Mouse (Mus musculus) lung, embryonic 16.5 days (tissue): Measurements from ENCODE around the gene Traf1. TPM values are rescaled to one million over a fixed set of nuclear protein-coding genes. Genes with fewer than 3 reads are reported as not detected.

Experiments used
- ATAC-seq: fragments of 200-750 bp; cut with Nextera tagmentation; 2 replicates; pipeline ENCODE4 v1.8.0; 2017; ENCODE audit warnings: low read depth, mild to moderate bottlenecking, moderate library complexity
- H3K27ac ChIP-seq: fragments of 300-500 bp; sonication (generic); 2 replicates; pipeline ENCODE4 v1.5.1; 2014; ENCODE audit warnings: mild to moderate bottlenecking, control low read depth, low read length
- H3K27me3 ChIP-seq: fragments of 300-500 bp; sonication (generic); 2 replicates; pipeline ENCODE4 v1.6.1; 2014; ENCODE audit warnings: low read depth, low read length, mixed read lengths; ENCODE audit not compliant: control insufficient read depth, insufficient read depth
- H3K36me3 ChIP-seq: fragments of 300-500 bp; sonication (generic); 2 replicates; pipeline ENCODE4 v1.6.1; 2014; ENCODE audit warnings: low read length; ENCODE audit not compliant: control insufficient read depth, insufficient read depth
- H3K4me1 ChIP-seq: fragments of 300-500 bp; sonication (generic); replicated peaks from 2 replicates; pipeline ENCODE4 v1.6.1; 2014; ENCODE audit warnings: low read length, mixed read lengths; ENCODE audit not compliant: control insufficient read depth, insufficient read depth
- H3K4me2 ChIP-seq: fragments of 300-500 bp; sonication (generic); 2 replicates; pipeline ENCODE4 v1.6.1; 2014; ENCODE audit warnings: low read depth, low read length, control low read depth
- H3K4me3 ChIP-seq: fragments of 300-500 bp; sonication (generic); 2 replicates; pipeline ENCODE4 v1.5.1; 2014; ENCODE audit warnings: mild to moderate bottlenecking, low read length, control low read depth
- H3K9ac ChIP-seq: fragments of 300-500 bp; sonication (generic); 2 replicates; pipeline ENCODE4 v1.6.1; 2014; ENCODE audit warnings: low read length, control low read depth
- H3K9me3 ChIP-seq: fragments of 300-500 bp; sonication (generic); 2 replicates; pipeline ENCODE4 v1.6.1; 2016; ENCODE audit warnings: low read length; ENCODE audit not compliant: control insufficient read depth
- WGBS: fragments of 180-500 bp; shearing (Covaris S2); extraction: QIAGEN DNeasy Blood & Tissue Kit; methylation state at CpG from one replicate; pipeline ENCODE4 v1.1.7; 2014; 5-methylcytosine and 5-hydroxymethylcytosine counted together
- polyA plus RNA-seq: library from polyadenylated mRNA; unstranded; fragments of >200 nt; fragmentation: Nextera tagmentation; extraction: Ambion mirVana; gene quantifications from 2 replicates; pipeline ENCODE4 v1.2.1, GENCODE M21; 2015

The Traf1 gene
- polyA plus RNA-seq, 1 experiment from 2014 or later = 4.7 TPM

- Histone ChIP-seq H3K27ac (no peak overlapping the region), H3K36me3 (no peaks in the 10 kb centered on the region), H3K4me2 (no peak overlapping the region), H3K27me3 (no peaks in the 10 kb centered on the region), H3K9me3 (no peaks in the 10 kb centered on the region), H3K9ac (no peak overlapping the region), H3K4me1 (peaks cover 4% of the 10 kb centered on the region; the same call in 1 of the 2 replicates), H3K4me3 (no peak overlapping the region)
- WGBS = 27% methylated on average over 9 of the region's 9 CpGs
- ATAC-seq = peak; percentile 31
These were observed 8.6 kb upstream of the Traf1 start for GRCm38 (mm10) chr2:34970092-34970750.

DNA sequence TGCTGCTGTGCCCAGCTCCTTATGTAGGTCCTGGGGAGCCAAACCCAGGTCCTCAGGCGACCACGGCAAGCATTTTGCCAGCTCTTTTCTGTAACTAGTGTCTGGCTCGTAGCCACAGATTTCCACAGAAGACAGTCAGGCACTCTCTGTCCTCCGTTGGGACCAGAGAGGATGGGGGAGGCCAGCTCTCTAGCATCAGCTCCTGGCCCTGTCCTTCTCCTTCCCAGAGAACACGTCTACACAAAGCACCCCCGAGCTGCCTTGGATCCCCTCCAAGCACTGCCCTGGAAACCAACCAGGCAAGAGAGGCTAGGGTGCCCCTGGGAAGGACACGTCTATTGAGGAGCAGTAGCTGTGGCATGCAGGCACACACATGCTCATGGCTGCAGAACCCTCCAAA lies 7.6 kb upstream of the Traf1 start:
- Histone ChIP-seq H3K9ac (no peak overlapping the region), H3K27me3 (no peaks in the 10 kb centered on the region), H3K36me3 (no peaks in the 10 kb centered on the region), H3K4me1 (peaks cover 7% of the 10 kb centered on the region; the same call in 1 of the 2 replicates), H3K4me2 (no peak overlapping the region), H3K27ac (no peak overlapping the region), H3K9me3 (no peaks in the 10 kb centered on the region), H3K4me3 (no peak overlapping the region)
- WGBS = 67% methylated on average over 7 of the region's 7 CpGs
- ATAC-seq = no peak

- Histone ChIP-seq H3K4me3 (no peak overlapping the region), H3K27me3 (no peaks in the 10 kb centered on the region), H3K9ac (no peak overlapping the region), H3K27ac (no peak overlapping the region), H3K4me2 (no peak overlapping the region), H3K4me1 (peaks cover 7% of the 10 kb centered on the region), H3K36me3 (no peaks in the 10 kb centered on the region), H3K9me3 (no peaks in the 10 kb centered on the region)
- ATAC-seq = no peak
- WGBS = 82% methylated on average over 8 of the region's 8 CpGs
These were observed 4.8 kb upstream of the Traf1 start for GRCm38 (mm10) chr2:34966243-34966934.

DNA sequence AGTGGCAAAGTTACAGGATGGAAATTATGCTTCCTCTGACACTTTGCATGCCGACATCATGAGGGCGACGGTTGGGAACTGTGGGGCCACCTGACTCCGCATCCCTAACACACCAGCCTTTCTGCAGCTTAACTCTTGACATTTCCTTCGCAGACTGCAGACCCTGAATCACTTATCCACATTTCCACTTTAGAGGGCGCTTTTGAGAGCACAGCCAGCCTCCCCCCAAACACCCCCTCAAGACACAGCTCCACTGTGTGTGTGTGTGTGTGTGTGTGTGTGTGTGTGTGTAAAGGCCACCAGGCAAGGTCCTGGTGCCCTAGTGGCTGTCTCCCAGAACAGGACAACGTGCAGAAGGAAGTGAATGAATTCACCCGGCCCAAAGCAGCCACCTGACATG lies 4.2 kb upstream of the Traf1 start:
- no peak overlapping the region for H3K4me3 ChIP-seq
- H3K4me2 ChIP-seq = no peak overlapping the region
- peaks cover 12% of the 10 kb centered on the region for H3K4me1 ChIP-seq
- 67% methylated on average over 8 of the region's 8 CpGs for WGBS
- no peaks in the 10 kb centered on the region for H3K9me3 ChIP-seq
- no peak overlapping the region for H3K27ac ChIP-seq
- no peaks in the 10 kb centered on the region for H3K27me3 ChIP-seq
- H3K9ac ChIP-seq = no peak overlapping the region
- ATAC-seq = no peak
- no peaks in the 10 kb centered on the region for H3K36me3 ChIP-seq

DNA sequence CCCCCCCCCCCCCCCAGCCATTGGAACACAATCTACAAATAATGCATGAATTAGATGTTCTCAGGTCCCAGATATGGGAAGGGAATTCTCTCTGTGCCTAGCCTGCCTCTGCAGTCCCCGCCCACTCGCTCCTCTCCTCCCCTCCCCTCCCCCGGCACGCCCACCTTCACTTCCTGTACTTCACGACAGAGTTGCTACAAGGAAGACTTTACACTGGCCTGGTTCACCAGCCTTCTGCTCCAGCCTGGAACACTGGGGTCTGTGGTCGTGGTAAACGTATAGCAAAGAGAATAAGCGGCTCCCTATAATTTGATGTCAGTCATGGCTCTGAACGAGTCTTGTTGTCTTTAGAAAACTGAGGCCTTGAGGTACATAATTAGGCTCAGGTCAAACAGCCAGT lies 3.7 kb upstream of the Traf1 start:
- peak; percentile 69 for ATAC-seq
- no peak overlapping the region for H3K27ac ChIP-seq
- 30% methylated on average over 9 of the region's 9 CpGs for WGBS
- H3K9ac ChIP-seq = no peak overlapping the region
- H3K4me3 ChIP-seq = no peak overlapping the region
- H3K4me1 ChIP-seq = peaks cover 13% of the 10 kb centered on the region
- H3K27me3 ChIP-seq = no peaks in the 10 kb centered on the region
- no peaks in the 10 kb centered on the region for H3K9me3 ChIP-seq
- peak overlapping the region; percentile 32; the same call in 1 of the 2 replicates for H3K4me2 ChIP-seq
- no peaks in the 10 kb centered on the region for H3K36me3 ChIP-seq

DNA sequence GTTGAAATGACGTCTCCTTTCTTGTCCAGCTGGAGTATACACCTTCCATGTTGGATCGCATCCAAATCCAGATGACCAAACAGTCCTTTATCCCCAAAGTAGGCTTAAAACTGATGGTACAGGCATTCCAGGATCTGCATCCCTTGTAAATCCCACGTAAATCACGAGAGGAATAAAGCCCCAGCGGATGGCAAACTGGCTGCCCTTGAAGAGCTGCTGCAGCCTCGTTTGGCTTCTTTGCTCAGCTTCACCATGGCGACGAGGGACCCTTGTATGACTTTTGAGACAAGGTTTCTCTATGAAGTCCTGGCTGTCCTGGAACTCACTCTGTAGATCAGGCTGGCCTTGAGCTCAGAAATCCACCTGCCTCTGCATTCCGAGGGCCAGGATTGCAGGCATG lies 3.1 kb upstream of the Traf1 start:
- Histone ChIP-seq H3K9me3 (no peaks in the 10 kb centered on the region), H3K4me1 (peaks cover 14% of the 10 kb centered on the region), H3K9ac (no peak overlapping the region), H3K27ac (no peak overlapping the region), H3K4me3 (no peak overlapping the region), H3K27me3 (no peaks in the 10 kb centered on the region), H3K4me2 (no peak overlapping the region), H3K36me3 (no peaks in the 10 kb centered on the region)
- WGBS = 58% methylated on average over 9 of the region's 9 CpGs
- no peak for ATAC-seq

- WGBS = 84% methylated on average over 6 of the region's 6 CpGs
- no peak overlapping the region for H3K9ac ChIP-seq
- H3K9me3 ChIP-seq = no peaks in the 10 kb centered on the region
- H3K4me3 ChIP-seq = no peak overlapping the region
- H3K4me1 ChIP-seq = peaks cover 14% of the 10 kb centered on the region
- H3K27me3 ChIP-seq = no peaks in the 10 kb centered on the region
- no peak overlapping the region for H3K27ac ChIP-seq
- no peak overlapping the region for H3K4me2 ChIP-seq
- no peak for ATAC-seq
- H3K36me3 ChIP-seq = no peaks in the 10 kb centered on the region
These were observed 2.7 kb upstream of the Traf1 start for GRCm38 (mm10) chr2:34964230-34964629.

DNA sequence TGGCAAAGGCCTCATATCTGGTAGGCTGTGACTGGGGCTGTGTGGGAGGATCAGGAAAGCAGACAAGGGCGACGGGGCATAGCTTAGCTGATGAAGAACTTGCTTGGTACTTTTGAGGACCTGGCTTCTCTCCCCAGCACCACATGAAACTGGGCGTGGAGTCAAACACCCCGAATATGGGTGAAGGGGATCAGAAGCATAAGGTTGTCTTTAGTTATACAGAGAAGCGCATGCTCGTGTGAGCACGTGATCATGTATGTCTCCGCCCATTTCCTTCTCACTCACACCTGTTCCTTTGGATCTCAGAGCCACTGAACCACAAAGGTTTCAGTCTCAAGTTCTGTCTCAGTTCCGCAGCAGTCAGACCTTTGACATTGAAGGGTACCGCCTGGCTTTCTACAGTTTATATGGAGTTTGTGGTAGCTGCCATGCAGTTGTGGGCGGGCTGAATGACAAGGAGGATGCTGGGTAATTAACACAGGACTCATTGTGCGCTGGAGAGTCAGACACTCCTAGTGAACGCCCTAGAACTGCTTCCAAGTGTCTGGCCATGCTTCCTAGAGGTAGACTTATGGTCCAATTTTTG lies 1.9 kb upstream of the Traf1 start:
- 63% methylated on average over 13 of the region's 13 CpGs for WGBS
- Histone ChIP-seq H3K4me1 (peaks cover 14% of the 10 kb centered on the region), H3K27me3 (no peaks in the 10 kb centered on the region), H3K9me3 (no peaks in the 10 kb centered on the region), H3K27ac (no peak overlapping the region), H3K9ac (no peak overlapping the region), H3K36me3 (no peaks in the 10 kb centered on the region), H3K4me3 (no peak overlapping the region), H3K4me2 (no peak overlapping the region)
- no peak for ATAC-seq

- ATAC-seq = no peak
- Histone ChIP-seq H3K9me3 (no peaks in the 10 kb centered on the region), H3K9ac (no peak overlapping the region), H3K4me1 (peaks cover 14% of the 10 kb centered on the region), H3K4me3 (no peak overlapping the region), H3K36me3 (no peaks in the 10 kb centered on the region), H3K27me3 (no peaks in the 10 kb centered on the region), H3K27ac (no peak overlapping the region), H3K4me2 (no peak overlapping the region)
- WGBS = 56% methylated on average over 9 of the region's 9 CpGs
These were observed 1.3 kb upstream of the Traf1 start for GRCm38 (mm10) chr2:34962893-34963292.
